Mouse (Mus musculus) intestine, embryonic 14.5 days (tissue): ENCODE data around the gene Slain1. TPM values are rescaled to one million over a fixed set of nuclear protein-coding genes. Genes with fewer than 3 reads are reported as not detected.

ENCODE experiments used
- ATAC-seq: fragments of 200-750 bp; cut with Nextera tagmentation; replicated peaks from 2 replicates; pipeline ENCODE4 v1.8.0; 2017; ENCODE audit warnings: low read depth, moderate number of reproducible peaks, moderate TSS enrichment, moderate library complexity; ENCODE audit not compliant: low FRiP score, low TSS enrichment
- DNase-seq: peaks from one replicate; pipeline ENCODE4 v3.0.0-alpha.2; 2018; ENCODE audit warnings: low spot score
- H3K27ac ChIP-seq: fragments of 300-500 bp; sonication (generic); 2 replicates; pipeline ENCODE4 v1.5.1; 2014; ENCODE audit warnings: low read depth, mild to moderate bottlenecking, control low read depth
- H3K27me3 ChIP-seq: fragments of 300-500 bp; sonication (generic); replicated peaks from 2 replicates; pipeline ENCODE4 v1.6.1; 2014; ENCODE audit warnings: low read length, control low read depth; ENCODE audit not compliant: control insufficient read depth, insufficient read depth
- H3K36me3 ChIP-seq: fragments of 300-500 bp; sonication (generic); 2 replicates; pipeline ENCODE4 v1.6.1; 2014; ENCODE audit warnings: low read length, control low read depth; ENCODE audit not compliant: control insufficient read depth, insufficient read depth
- H3K4me1 ChIP-seq: fragments of 300-500 bp; sonication (generic); replicated peaks from 2 replicates; pipeline ENCODE4 v1.6.1; 2014; ENCODE audit warnings: low read length, control low read depth, mixed read lengths; ENCODE audit not compliant: control insufficient read depth, insufficient read depth
- H3K4me2 ChIP-seq: fragments of 300-500 bp; sonication (generic); 2 replicates; pipeline ENCODE4 v1.6.1; 2014; ENCODE audit warnings: low read length
- H3K4me3 ChIP-seq: fragments of 300-500 bp; sonication (generic); 2 replicates; pipeline ENCODE4 v1.5.1; 2014; ENCODE audit warnings: low read depth, low read length, control low read depth, mixed read lengths
- H3K9ac ChIP-seq: fragments of 300-500 bp; sonication (generic); 2 replicates; pipeline ENCODE4 v1.6.1; 2014; ENCODE audit warnings: mild to moderate bottlenecking, low read length
- H3K9me3 ChIP-seq: fragments of 300-500 bp; sonication (generic); 2 replicates; pipeline ENCODE4 v1.6.1; 2016; ENCODE audit warnings: low read length, control low read depth; ENCODE audit not compliant: control insufficient read depth
- WGBS: fragments of 180-500 bp; shearing (Covaris S2); extraction: QIAGEN DNeasy Blood & Tissue Kit; methylation state at CpG from one replicate; pipeline ENCODE4 v1.1.7; 2014; 5-methylcytosine and 5-hydroxymethylcytosine counted together
- polyA plus RNA-seq: library from polyadenylated mRNA; unstranded; fragments of >200 nt; fragmentation: Nextera tagmentation; extraction: Ambion mirVana; gene quantifications from 2 replicates; pipeline ENCODE4 v1.2.1, GENCODE M21; 2014

Gene Slain1
- polyA plus RNA-seq, 1 experiment from 2014 or later: 4.1 TPM

DNA sequence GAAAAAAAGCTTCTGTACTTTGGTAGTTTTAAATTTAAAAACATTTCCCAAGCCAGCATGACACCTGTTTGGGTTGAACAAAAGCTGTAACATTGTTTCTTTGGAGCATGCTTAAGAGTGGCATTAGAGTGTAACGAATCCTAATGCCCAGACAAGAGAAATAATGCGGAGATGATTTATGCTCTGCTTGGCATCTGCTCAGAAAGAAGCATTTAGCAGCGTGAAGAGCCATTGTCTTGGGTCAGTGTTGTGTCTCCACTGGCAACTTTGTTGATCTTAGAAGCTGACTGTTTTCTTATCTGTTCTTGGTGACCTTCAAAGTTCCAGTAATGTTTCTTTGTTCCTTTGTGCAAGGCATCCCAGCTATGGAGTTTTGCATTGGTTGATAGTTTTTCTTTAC lies 6.1 kb upstream of the Slain1 start:
- H3K27ac ChIP-seq: no peak overlapping the region
- peaks cover 10% of the 10 kb centered on the region; the same call in 1 of the 2 replicates for H3K27me3 ChIP-seq
- H3K4me2 ChIP-seq: no peak overlapping the region
- no peak overlapping the region for H3K9ac ChIP-seq
- H3K9me3 ChIP-seq: no peaks in the 10 kb centered on the region
- H3K4me1 ChIP-seq: no peaks in the 10 kb centered on the region
- DNase-seq: no peak
- no peak overlapping the region for H3K4me3 ChIP-seq
- 71% methylated on average over 3 of the region's 3 CpGs for WGBS
- no peaks in the 10 kb centered on the region for H3K36me3 ChIP-seq
- ATAC-seq: no peak

DNA sequence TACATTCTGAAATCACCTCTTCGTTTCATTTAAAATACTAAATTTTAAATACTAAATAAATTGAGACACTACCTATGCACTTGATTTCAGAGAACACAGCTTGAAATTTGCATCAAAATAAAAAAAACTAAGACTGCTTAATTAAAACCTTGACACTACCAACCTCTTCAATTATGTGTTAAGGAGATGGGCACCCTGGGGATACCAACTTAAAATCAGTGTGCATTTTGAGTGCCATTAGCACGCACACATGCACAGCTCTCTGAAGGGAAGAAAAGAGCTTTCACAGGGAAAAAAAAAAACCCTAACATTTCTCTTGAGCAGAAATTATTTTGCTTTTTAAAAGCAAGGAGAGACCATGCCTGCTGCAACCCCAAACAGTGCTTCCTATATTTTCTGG lies 2.0 kb upstream of the Slain1 start:
- no peaks in the 10 kb centered on the region for H3K9me3 ChIP-seq
- H3K27me3 ChIP-seq: peaks cover 40% of the 10 kb centered on the region
- H3K27ac ChIP-seq: no peak overlapping the region
- H3K4me2 ChIP-seq: no peak overlapping the region
- H3K9ac ChIP-seq: no peak overlapping the region
- DNase-seq: no peak
- WGBS: 89% methylated on average over 2 of the region's 2 CpGs
- ATAC-seq: no peak
- no peak overlapping the region for H3K4me3 ChIP-seq
- 0 out of 2 replicates have a peak, but pooled peaks cover 5% of the 10 kb centered on the region for H3K4me1 ChIP-seq
- no peaks in the 10 kb centered on the region for H3K36me3 ChIP-seq

DNA sequence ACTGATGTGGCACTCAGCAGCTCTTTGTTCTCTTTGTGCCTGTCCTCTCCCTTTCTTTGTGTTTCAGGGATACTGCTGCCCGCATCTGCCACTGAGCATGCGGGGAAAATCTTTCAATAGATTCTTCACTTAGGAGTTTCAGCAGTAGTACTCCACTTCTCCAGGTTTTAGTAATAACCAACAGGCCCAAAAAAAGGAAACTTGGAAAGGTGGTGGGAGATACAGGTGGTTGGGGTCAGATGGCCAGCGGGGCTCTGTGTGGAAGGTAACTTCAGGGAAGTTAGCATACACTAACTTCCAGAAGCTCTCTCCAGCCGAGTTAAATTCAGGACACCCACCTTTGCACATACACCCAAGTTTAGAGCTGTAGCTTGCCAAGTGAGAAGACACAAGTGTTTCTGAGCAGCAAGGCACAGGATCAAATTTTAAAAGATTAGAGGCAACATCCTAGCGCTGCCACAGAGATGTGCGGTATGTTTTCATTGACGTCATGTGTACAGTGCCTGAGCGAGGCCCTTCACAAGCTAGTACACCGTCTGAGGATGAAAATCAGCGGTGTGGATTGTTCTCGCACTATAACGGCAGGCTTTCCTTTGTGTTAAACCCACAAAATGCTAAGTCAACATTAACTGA lies 1.3 kb upstream of the Slain1 start:
- no peak overlapping the region for H3K4me2 ChIP-seq
- H3K4me3 ChIP-seq: no peak overlapping the region
- peaks cover 40% of the 10 kb centered on the region for H3K27me3 ChIP-seq
- no peak for ATAC-seq
- no peaks in the 10 kb centered on the region for H3K9me3 ChIP-seq
- 38% methylated on average over 12 of the region's 12 CpGs for WGBS
- H3K27ac ChIP-seq: no peak overlapping the region
- no peaks in the 10 kb centered on the region for H3K36me3 ChIP-seq
- DNase-seq: peak; percentile 58
- H3K9ac ChIP-seq: no peak overlapping the region
- H3K4me1 ChIP-seq: 0 out of 2 replicates have a peak, but pooled peaks cover 5% of the 10 kb centered on the region

DNA sequence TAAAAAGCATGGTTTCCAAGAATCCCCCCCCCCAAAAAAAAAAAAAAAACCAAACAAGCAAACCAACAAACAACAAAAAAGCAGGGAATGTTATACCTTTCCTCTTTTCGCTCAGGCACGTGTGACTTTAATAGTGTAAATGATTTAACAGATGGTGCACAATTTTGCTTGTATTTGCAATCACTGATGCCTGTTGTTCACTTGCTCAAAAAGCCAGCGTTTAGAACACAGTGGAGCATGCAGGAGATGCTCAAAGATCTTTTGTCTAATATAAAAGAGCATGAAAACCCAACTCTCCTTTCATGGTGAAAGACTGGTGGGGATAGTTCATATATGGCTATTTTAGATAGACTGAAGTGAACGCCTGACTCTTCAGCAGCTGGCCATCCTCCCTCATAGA lies 726 bp upstream of the Slain1 start:
- Histone ChIP-seq H3K36me3 (no peaks in the 10 kb centered on the region), H3K4me1 (0 out of 2 replicates have a peak, but pooled peaks cover 5% of the 10 kb centered on the region), H3K9me3 (no peaks in the 10 kb centered on the region), H3K4me2 (0 out of 2 replicates have a peak overlapping the region, but pooled peaks have one; percentile 97), H3K27me3 (peaks cover 40% of the 10 kb centered on the region), H3K4me3 (no peak overlapping the region), H3K9ac (no peak overlapping the region), H3K27ac (no peak overlapping the region)
- ATAC-seq: no peak
- whole genome bisulfite sequencing: 55% methylated on average over 4 of the region's 4 CpGs
- DNase-seq: no peak

DNA sequence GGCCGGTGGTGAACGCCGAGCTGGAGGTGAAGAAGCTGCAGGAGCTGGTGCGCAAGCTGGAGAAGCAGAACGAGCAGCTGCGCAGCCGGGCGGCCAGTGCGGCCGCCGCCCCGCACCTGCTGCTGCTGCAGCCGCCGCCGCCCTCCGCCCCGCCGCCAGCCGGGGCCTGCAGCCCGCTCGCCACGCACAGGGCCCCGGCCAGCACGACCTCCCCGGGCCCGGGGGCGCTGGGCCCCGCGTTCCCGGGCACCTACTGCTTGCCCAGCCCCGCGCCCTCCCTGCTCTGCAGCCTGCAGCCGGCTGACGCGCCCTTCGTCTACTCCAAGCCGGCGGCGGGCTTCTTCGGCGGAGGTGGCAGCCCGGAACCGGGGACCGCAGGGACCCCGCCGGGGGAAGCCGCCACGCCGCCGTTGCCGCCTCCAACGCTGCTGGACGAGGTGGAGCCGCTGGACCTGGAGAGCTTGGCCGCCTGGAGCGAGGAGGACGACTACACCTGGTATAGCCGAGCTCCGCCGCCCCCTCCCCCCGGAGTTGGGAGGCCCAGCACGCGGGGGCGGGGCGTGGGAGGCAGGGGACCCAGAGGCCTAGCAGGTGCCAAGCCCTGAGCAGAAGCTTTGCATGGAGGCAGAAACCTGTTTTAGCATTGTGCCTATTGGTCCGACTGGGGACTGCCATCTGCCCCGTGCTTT lies 529 bp downstream of the Slain1 start:
- H3K9ac ChIP-seq: peak overlapping the region; percentile 52
- H3K4me1 ChIP-seq: 0 out of 2 replicates have a peak, but pooled peaks cover 5% of the 10 kb centered on the region
- no peaks in the 10 kb centered on the region for H3K9me3 ChIP-seq
- H3K36me3 ChIP-seq: no peaks in the 10 kb centered on the region
- WGBS: under 1% methylated on average over 44 of the region's 67 CpGs
- DNase-seq (peak; percentile 82), ATAC-seq (peak; percentile 80)
- peak overlapping the region; percentile 77 for H3K27ac ChIP-seq
- peaks cover 40% of the 10 kb centered on the region for H3K27me3 ChIP-seq
- H3K4me3 ChIP-seq: peak overlapping the region; percentile 63
- peak overlapping the region; percentile 97 for H3K4me2 ChIP-seq

DNA sequence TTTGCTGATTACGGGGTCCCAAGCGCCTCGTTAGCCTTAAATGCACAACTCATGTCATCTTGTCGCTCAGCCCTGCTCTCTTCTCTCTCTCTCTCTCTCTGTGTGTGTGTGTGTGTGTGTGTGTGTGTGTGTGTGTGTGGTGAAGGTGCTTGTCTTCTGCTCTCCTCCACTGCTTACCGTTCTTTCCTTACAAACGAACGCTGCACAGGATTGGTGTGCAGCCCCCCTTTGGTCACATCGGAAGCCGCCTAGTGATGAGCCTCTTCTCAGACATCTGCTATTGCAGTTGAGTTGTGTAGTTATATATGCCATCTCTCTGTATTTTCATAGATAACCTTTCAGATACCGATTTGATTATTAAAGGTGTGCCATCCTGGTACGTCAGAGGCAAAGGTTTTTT lies 1.1 kb downstream of the Slain1 start:
- Histone ChIP-seq H3K9me3 (no peaks in the 10 kb centered on the region), H3K36me3 (no peaks in the 10 kb centered on the region), H3K9ac (0 out of 2 replicates have a peak overlapping the region, but pooled peaks have one; percentile 52), H3K4me1 (0 out of 2 replicates have a peak, but pooled peaks cover 5% of the 10 kb centered on the region), H3K4me2 (peak overlapping the region; percentile 97), H3K27ac (peak overlapping the region; percentile 77; the same call in 1 of the 2 replicates), H3K27me3 (peaks cover 40% of the 10 kb centered on the region), H3K4me3 (peak overlapping the region; percentile 63)
- DNase-seq (no peak), ATAC-seq (no peak)
- 5% methylated on average over 11 of the region's 11 CpGs for WGBS

DNA sequence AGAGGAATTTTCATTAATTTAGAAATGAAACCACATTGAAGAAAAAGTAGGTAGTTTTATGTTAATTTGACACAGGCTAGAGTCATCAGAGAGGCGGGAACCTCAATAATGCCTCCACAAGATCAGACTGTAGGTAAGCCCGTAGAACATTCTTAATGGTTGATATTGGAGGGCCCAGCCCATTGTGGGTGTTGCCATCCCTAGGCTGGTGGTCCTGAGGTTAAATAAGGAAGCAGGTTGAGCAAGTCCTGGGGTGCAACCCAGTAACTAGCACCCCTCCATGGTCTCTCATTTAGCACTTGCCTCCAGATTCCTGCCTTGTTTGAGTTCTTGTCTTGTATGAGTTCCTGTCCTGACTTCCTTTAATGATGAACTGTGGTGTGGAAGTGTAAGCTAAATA lies 1.5 kb downstream of the Slain1 start:
- ATAC-seq: no peak

DNA sequence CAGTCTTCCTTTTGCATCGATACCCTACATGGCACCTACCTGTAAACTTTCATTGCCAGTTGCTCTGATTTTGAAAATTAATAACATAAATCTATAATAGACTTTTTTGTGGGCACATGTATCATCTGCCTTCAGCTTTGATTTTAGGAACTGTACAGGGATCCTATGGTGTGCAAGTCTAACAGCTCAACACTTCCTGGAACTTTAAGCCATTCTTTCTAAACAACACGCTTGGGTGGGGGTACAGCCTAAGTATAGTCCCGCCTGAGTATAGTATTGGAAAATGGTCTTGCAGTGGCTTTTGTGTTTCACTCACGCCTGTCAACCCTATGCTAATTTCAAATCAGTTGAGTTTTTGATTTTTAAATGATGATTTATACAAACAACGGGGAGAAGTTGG lies 2.5 kb downstream of the Slain1 start:
- Histone ChIP-seq H3K4me1 (0 out of 2 replicates have a peak, but pooled peaks cover 5% of the 10 kb centered on the region), H3K9me3 (no peaks in the 10 kb centered on the region), H3K27ac (no peak overlapping the region), H3K4me3 (no peak overlapping the region), H3K36me3 (no peaks in the 10 kb centered on the region), H3K27me3 (peaks cover 37% of the 10 kb centered on the region), H3K9ac (no peak overlapping the region), H3K4me2 (no peak overlapping the region)
- no peak for DNase-seq
- no peak for ATAC-seq
- WGBS: 91% methylated on average over 5 of the region's 5 CpGs

More for the DNA sequence above, 1.5 kb downstream of the Slain1 start:
- Histone ChIP-seq H3K4me1 (0 out of 2 replicates have a peak, but pooled peaks cover 5% of the 10 kb centered on the region), H3K27me3 (peaks cover 40% of the 10 kb centered on the region), H3K4me3 (peak overlapping the region; percentile 63), H3K9me3 (no peaks in the 10 kb centered on the region), H3K27ac (no peak overlapping the region), H3K36me3 (no peaks in the 10 kb centered on the region), H3K9ac (no peak overlapping the region), H3K4me2 (peak overlapping the region; percentile 97)
- DNase-seq: no peak
- 69% methylated on average over 2 of the region's 2 CpGs for WGBS
